Mouse (Mus musculus) adrenal gland, postnatal 10 days (tissue): ENCODE measurements at regions not wholly inside any gene's neighbourhood (a gene's known extent, or its start where the extent isn't known, plus 50 kb on each side); places are given as distances from the start of the nearest gene placed in this dataset.
A peak's percentile ranks its signal among the peaks of the same experiment; 100 is the strongest.

ENCODE experiments used
- DNase-seq: peaks from one replicate; pipeline ENCODE4 v3.0.0; 2021; ENCODE audit warnings: mixed read lengths

- no peak for DNase-seq
Measured at GRCm38 (mm10) chr15:97501420-97501819, 204.2 kb downstream of the Rpap3 start.

GRCm38 (mm10) chr15:97499821-97500385 lies 205.7 kb downstream of the Rpap3 start:
- no peak for DNase-seq

- DNase-seq, result peak; percentile 24
Measured at GRCm38 (mm10) chr15:97499240-97499639, 206.4 kb downstream of the Rpap3 start.

DNA sequence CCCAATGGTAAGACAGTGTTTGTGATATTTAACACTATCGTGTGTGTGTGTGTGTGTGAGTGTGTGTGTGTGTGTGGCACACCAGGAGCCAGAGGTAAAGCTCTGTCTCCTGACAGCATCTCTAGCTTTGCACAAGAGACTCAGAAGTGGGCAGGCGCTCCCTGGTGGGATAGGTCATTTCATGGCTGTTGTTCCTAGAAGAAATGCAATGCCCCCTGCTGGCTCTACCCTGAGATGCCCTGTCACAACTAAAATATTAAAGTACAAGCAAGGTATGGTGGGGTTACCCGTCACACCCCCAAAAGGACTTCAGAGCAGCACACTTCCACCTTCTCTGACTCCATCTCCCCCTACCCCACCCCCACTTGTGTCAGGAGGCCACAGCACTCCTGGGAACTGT lies 207.2 kb downstream of the Rpap3 start:
- DNase-seq, result no peak

DNA sequence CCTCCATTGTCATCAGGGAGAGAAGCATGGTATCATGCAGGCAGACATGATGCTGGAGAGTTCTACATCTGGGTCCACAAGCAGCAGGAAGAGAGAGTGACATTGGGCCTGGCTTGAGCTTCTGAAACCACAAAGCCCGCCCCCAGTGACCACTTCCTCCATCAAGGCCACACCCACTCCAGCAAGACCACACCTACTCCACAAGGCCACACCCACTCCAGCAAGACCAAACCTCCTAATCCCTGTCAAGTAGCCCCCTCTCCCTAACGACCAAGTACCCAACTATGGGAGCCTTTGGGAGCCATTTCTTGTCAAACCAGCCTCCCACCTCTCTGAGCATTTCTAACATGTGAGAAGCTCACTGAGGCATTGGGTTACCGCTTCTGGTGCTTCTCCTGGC lies 209.6 kb downstream of the Rpap3 start:
- DNase-seq, result no peak

- no peak for DNase-seq
Measured at GRCm38 (mm10) chr15:97493340-97493739, 212.3 kb downstream of the Rpap3 start.

- DNase-seq, result no peak
Measured at GRCm38 (mm10) chr15:97491796-97492195, 213.8 kb downstream of the Rpap3 start.

DNA sequence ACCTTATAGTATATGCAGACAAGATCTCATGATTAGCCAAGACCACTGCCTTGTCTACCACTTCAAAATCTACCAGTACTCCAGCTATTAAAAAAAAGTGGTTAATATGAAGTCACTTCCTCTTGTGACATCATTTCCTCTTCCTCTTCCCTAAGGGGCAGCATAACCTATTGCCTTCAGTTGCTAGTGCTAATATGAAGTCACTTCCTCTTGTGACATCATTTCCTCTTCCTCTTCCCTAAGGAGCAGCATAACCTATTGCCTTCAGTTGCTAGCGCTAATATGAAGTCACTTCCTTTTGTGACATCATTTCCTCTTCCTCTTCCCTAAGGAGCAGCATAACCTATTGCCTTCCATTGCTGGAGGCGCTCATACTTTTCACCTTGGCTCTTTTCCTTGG lies 218.2 kb downstream of the Rpap3 start:
- no peak for DNase-seq

GRCm38 (mm10) chr15:97471986-97472779 lies 225.1 kb upstream of the Amigo2 start:
- DNase-seq, result no peak

- no peak for DNase-seq
Measured at GRCm38 (mm10) chr15:97471476-97471875, 224.4 kb upstream of the Amigo2 start.

- DNase-seq, result no peak
Measured at GRCm38 (mm10) chr15:97469684-97470344, 222.7 kb upstream of the Amigo2 start.

GRCm38 (mm10) chr15:97468732-97469683 lies 221.9 kb upstream of the Amigo2 start:
- no peak for DNase-seq

DNA sequence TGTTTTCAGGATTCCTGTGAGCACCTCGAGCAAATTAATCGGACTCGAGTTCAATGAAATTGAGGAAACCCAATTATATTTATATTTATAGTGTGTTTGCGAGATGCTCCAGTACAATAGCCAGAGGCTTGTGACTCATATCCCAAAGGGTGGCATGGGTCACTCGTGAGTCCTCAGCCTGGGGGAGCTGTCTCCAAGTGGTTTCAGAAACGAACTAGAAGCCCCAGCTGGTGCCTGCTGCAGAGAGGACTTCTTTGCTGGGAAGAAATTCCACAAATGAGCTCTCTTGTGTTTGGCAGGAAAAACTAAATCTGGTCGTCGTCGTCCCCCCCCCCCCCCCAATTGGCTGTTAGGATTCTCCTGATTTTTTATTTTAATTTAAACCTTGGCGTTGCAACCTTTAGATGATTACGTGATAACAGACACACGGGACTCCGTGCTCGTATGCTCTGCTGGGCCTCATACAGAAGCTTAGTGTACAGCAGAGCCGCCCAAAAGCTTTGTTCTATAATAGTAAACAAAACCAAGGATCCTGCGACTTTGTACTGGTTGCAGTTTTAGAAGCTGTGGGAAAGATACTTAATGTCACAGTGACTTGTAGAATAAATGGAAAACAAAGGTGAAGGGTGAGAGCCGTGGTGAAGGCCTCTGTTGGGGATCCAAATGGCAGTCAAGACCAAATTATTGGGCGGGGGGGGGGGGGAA lies 220.8 kb upstream of the Amigo2 start:
- DNase-seq, result no peak

- no peak for DNase-seq
Measured at GRCm38 (mm10) chr15:97466906-97467465, 219.9 kb upstream of the Amigo2 start.

GRCm38 (mm10) chr15:97466110-97466509 lies 219.0 kb upstream of the Amigo2 start:
- peak; percentile 18 for DNase-seq

DNA sequence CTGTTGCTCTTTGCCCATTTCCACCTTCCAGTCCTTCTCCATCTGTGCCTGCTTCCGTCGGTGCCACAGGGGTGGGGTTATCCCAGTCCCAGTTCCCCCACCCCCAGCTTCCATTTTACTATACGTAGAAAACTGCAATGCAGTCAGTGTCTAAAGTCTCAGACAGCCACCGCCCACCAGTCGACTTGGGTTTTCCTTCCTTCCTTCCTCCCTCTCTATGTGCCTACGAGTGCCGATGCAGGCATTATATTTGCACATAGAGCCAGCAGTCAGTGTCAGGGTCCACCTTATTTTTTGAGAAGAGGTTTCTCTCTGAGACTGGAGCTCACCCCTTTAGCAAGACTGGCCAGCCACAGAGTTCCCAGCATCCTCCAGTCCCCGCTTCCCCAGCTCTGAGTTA lies 218.3 kb upstream of the Amigo2 start:
- no peak for DNase-seq

DNA sequence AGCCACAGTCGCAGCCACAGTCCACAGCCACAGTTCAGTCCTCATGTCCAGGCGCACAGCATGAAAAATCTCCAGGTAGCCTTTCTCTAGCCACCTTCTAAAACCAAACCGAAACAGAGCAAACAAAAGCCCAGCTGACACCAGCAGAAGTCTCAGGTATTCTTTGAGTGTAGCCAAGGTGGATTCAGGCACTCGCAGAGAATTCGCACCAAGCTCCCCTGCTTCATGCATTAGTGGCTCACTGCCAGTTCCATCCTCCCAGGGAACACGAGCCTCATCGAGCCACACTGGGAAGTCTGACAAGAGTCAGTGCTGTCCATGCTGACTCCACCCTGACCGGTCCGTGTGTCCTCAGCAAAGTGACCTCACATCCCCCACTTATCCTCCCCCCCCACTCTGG lies 217.7 kb upstream of the Amigo2 start:
- DNase-seq, result no peak

DNA sequence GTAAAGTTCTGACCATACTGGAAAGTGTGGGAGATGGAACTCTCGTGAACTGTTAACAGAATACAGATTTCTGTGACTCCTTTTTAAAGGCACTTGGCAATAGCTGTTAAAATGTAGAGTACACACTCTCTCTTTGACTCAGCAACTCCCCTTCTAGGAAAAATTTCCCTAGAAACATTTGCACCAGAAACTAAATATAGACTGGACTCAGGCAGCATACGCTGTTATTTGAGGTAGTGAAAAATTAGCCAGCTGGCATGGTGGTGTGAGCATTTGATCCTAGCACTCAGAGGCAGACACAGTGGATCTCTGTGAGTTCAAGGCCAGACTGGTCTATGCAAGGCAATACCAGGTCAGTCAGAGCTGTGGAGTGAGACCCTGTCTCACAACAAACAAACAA lies 215.5 kb upstream of the Amigo2 start:
- DNase-seq, result no peak

DNA sequence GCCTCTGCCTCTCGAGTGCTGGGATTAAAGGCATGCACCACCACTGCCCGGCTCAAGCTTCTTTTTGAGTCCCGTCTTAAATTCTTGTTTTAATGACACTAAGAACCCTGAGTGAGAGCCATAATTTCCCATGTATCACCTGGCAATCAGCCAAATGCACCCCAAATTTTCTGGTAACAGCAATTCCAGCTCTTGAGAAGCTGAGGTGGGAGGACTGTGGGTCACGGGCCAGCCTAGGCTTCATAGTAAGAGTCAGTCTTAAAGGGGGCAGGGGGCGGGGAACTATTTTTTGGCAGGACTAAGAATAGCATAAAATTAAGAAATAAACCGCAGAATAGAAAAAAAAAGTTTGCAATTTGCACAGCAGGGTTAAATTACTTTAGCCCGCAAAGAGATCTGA lies 214.9 kb upstream of the Amigo2 start:
- DNase-seq, result no peak

DNA sequence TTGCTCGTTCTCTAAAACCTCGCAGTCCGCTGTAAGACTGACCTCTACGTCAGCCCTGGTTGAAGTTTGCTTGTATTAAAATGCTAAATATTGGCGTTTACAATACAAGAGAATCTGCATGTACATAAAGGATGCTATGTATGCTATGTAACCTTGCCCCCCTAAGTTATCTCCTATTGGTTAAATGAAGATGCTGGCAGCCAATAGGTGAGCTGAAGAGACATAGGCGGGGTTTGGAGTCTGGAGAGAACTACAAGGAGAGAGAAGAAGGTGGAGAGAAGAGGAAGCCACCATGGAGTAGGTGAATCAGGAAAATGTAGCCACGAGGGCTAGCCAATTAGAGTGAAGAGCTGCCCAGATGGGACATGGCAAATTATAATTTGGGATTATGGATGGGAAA lies 214.0 kb upstream of the Amigo2 start:
- DNase-seq, result no peak

GRCm38 (mm10) chr15:97460360-97460719 lies 213.3 kb upstream of the Amigo2 start:
- no peak for DNase-seq
